Mouse (Mus musculus): ENCODE measurements around the gene Slc25a16.

- TF ChIP-seq POLR2A (IDR thresholded peaks at IDR 0.05; ENCODE audit: low read depth, low read length) (no peak), CTCF (IDR thresholded peaks at IDR 0.05; ENCODE audit: extremely low read depth, insufficient read depth, insufficient read length, insufficient replicate concordance) (no peak)
Observed at GRCm38 (mm10) chr10:62891025-62891424, 29.4 kb upstream of the Slc25a16 start.
